Mouse (Mus musculus): ENCODE measurements around the gene Tapbp. TPM values are rescaled to one million over a fixed set of nuclear protein-coding genes. Genes with fewer than 3 reads are reported as not detected.
"Not testable (repeated sequence)": the region's sequence is repeated elsewhere in the genome, so short reads cannot be mapped to it uniquely, and the experiment has no call there.

The Tapbp gene
- total RNA-seq, 2 experiments from 2014 or later = 31.8 to 34.7 TPM

- intact Hi-C loops (cut with DNase I) = no loop called here
- DNase-seq = no peak
These were observed 13.6 kb upstream of the Tapbp start for GRCm38 (mm10) chr17:33902079-33902478.

GRCm38 (mm10) chr17:33902491-33902890 is 13.2 kb upstream of the Tapbp start:
- intact Hi-C loops (cut with DNase I) = no loop called here
- no peak for DNase-seq

- intact Hi-C loops (cut with DNase I); DNase-seq: not testable (repeated sequence)
These were observed 11.6 kb upstream of the Tapbp start for GRCm38 (mm10) chr17:33903911-33904651.

GRCm38 (mm10) chr17:33904835-33905234 is 10.9 kb upstream of the Tapbp start, which contains the start of gene Platr17:
Platr17 (plus strand) TSS chr17:33905135.
- intact Hi-C loops (cut with DNase I); DNase-seq: not testable (repeated sequence)

GRCm38 (mm10) chr17:33908331-33909076 is 7.2 kb upstream of the Tapbp start:
- peak in 1 of 2 experiments; percentile 16 for DNase-seq
- intact Hi-C loops (cut with DNase I) = no loop called here

GRCm38 (mm10) chr17:33909077-33909868 is 6.4 kb upstream of the Tapbp start, which contains the start of gene Daxx:
Daxx (plus strand) TSS chr17:33909414.
- peak; percentile 97 to 99 for DNase-seq
- intact Hi-C loops (cut with DNase I) = no loop called here

GRCm38 (mm10) chr17:33909869-33910250 is 5.8 kb upstream of the Tapbp start:
- peak in 1 of 2 experiments; percentile 11 for DNase-seq
- intact Hi-C loops (cut with DNase I) = no loop called here

- intact Hi-C loops (cut with DNase I) = no loop called here
- DNase-seq = no peak
These were observed 5.2 kb upstream of the Tapbp start for GRCm38 (mm10) chr17:33910346-33911051.

- DNase-seq = no peak
- intact Hi-C loops (cut with DNase I) = no loop called here
These were observed 4.5 kb upstream of the Tapbp start for GRCm38 (mm10) chr17:33911052-33911812.

GRCm38 (mm10) chr17:33911813-33912414 is 3.8 kb upstream of the Tapbp start:
- DNase-seq = peak in 1 of 2 experiments; percentile 5
- intact Hi-C loops (cut with DNase I) = no loop called here

- DNase-seq = no peak
- intact Hi-C loops (cut with DNase I) = no loop called here
These were observed 2.4 kb upstream of the Tapbp start for GRCm38 (mm10) chr17:33913264-33913663.

GRCm38 (mm10) chr17:33913905-33914304 is 1.8 kb upstream of the Tapbp start:
- intact Hi-C loops (cut with DNase I) = no loop called here
- DNase-seq = no peak

GRCm38 (mm10) chr17:33914969-33915391 is 719 bp upstream of the Tapbp start:
- no peak for DNase-seq
- intact Hi-C loops (cut with DNase I) = no loop called here

GRCm38 (mm10) chr17:33916294-33916693 is 595 bp downstream of the Tapbp start:
- no peak for DNase-seq
- intact Hi-C loops (cut with DNase I) = no loop called here

GRCm38 (mm10) chr17:33916847-33917655 is 1.4 kb downstream of the Tapbp start:
- peak in 1 of 2 experiments; percentile 11 for DNase-seq
- intact Hi-C loops (cut with DNase I) = no loop called here

GRCm38 (mm10) chr17:33917656-33918292 is 2.1 kb downstream of the Tapbp start:
- peak in 1 of 2 experiments; percentile 3 for DNase-seq
- intact Hi-C loops (cut with DNase I) = no loop called here

GRCm38 (mm10) chr17:33918293-33919203 is 2.8 kb downstream of the Tapbp start:
- intact Hi-C loops (cut with DNase I) = no loop called here
- peak; percentile 47 to 57 for DNase-seq
